In genomic region chr19:5093481-5094242, GRCm38 (mm10) we compare ENCODE assay signal across 12 mouse cellular contexts. TPM values are rescaled to one million over a fixed set of nuclear protein-coding genes. Genes with fewer than 3 reads are reported as not detected.
DNase-seq lines count a peak whose midpoint lies in the region; ATAC-seq and TF ChIP-seq lines count a peak whose summit lies in the region.
"Had no signal": no experiment of that assay in that cellular context is flagged by ENCODE, and none has a peak within 500 bp of the region (broad histone marks: within the 10 kb centered on the region; RNA-seq: fewer than 3 reads in every experiment).

No protein-coding gene starts in this region.

- WGBS in heart, embryonic 13.5 days, result 70% methylated on average over 12 of the region's 12 CpGs
- 71% methylated on average over 12 of the region's 12 CpGs for WGBS in heart, adult 2 months
- WGBS in forebrain, embryonic 12.5 days, result 73% methylated on average over 12 of the region's 12 CpGs
- WGBS in midbrain, embryonic 10.5 days, result 73% methylated on average over 12 of the region's 12 CpGs

- no peak for TF ChIP-seq POLR2A in heart, adult 2 months (IDR thresholded peaks at IDR 0.05; ENCODE audit: insufficient read depth, low read depth, low read length)

- DNase-seq in heart, adult 2 months, result no peak
- DNase-seq in cerebellum, adult 9-10 months, result peak; percentile 73
- DNase-seq in midbrain, embryonic 10.5 days (ENCODE audit: low spot score), result no peak
- no peak for DNase-seq in retina, embryonic 14.5 days (ENCODE audit: low spot score)
- no peak for DNase-seq in left cerebral cortex, adult 9 months (ENCODE audit: low spot score in 2 of 2)
- DNase-seq in left cerebral cortex, adult 11 months (ENCODE audit: low spot score), result no peak

- intact Hi-C loops in heart, adult 2 months (cut with DNase I), result loop anchor here (1.0 kb wide), 1 partner anchor 46 kb away; no protein-coding TSS in a partner anchor

- no peak overlapping the region for H3K4me3 ChIP-seq in heart, embryonic 13.5 days
- H3K4me3 ChIP-seq in heart, adult 2 months, result no peak overlapping the region
- H3K4me3 ChIP-seq in forebrain, embryonic 12.5 days (replicated peaks), result peak overlapping the region; percentile 79
- peak overlapping the region; percentile 80 for H3K4me3 ChIP-seq in midbrain, embryonic 10.5 days

- no peak for TF ChIP-seq EP300 in heart, adult 2 months (IDR thresholded peaks at IDR 0.05; ENCODE audit: insufficient read depth, low read depth, low read length)

- ATAC-seq in heart, embryonic 13.5 days (ENCODE audit: extremely low read depth, insufficient number of reproducible peaks, low FRiP score, low TSS enrichment), result no peak; the same call in 1 of the 2 replicates
- peak; percentile 0; the same call in 1 of the 2 replicates for ATAC-seq in forebrain, embryonic 12.5 days (ENCODE audit: low FRiP score)

- peaks cover 59% of the 10 kb centered on the region for H3K4me1 ChIP-seq in heart, embryonic 13.5 days
- H3K4me1 ChIP-seq in heart, adult 2 months (ENCODE audit: control insufficient read depth, insufficient read depth, low read length), result peaks cover 4% of the 10 kb centered on the region
- peaks cover 66% of the 10 kb centered on the region for H3K4me1 ChIP-seq in forebrain, embryonic 12.5 days
- peaks cover 66% of the 10 kb centered on the region for H3K4me1 ChIP-seq in midbrain, embryonic 10.5 days

- H3K36me3 ChIP-seq in heart, embryonic 13.5 days, result peaks cover 42% of the 10 kb centered on the region
- no peaks in the 10 kb centered on the region for H3K36me3 ChIP-seq in heart, adult 2 months (ENCODE audit: control insufficient read depth, insufficient read depth, low read length)
- H3K36me3 ChIP-seq in forebrain, embryonic 12.5 days (replicated peaks), result peaks cover 42% of the 10 kb centered on the region
- H3K36me3 ChIP-seq in midbrain, embryonic 10.5 days, result peaks cover 42% of the 10 kb centered on the region

- peaks cover 15% of the 10 kb centered on the region; the same call in 1 of the 2 replicates for H3K27me3 ChIP-seq in heart, embryonic 13.5 days (replicated peaks)
- no peaks in the 10 kb centered on the region for H3K27me3 ChIP-seq in heart, adult 2 months (ENCODE audit: control insufficient read depth, insufficient read depth, low read length)
- no peaks in the 10 kb centered on the region for H3K27me3 ChIP-seq in forebrain, embryonic 12.5 days
- H3K27me3 ChIP-seq in midbrain, embryonic 10.5 days (ENCODE audit: low read depth, poor library complexity, severe bottlenecking), result peaks cover 13% of the 10 kb centered on the region; the same call in 1 of the 2 replicates
- H3K27me3 ChIP-seq: CH12.LX had no signal

- no peak for TF ChIP-seq CTCF in heart, adult 2 months (IDR thresholded peaks at IDR 0.05)

- no peaks in the 10 kb centered on the region for H3K79me2 ChIP-seq in heart, adult 2 months (replicated peaks; ENCODE audit: control insufficient read depth, insufficient read depth, low read length)

- no peak overlapping the region for H3K27ac ChIP-seq in heart, embryonic 13.5 days (replicated peaks)
- no peak overlapping the region for H3K27ac ChIP-seq in heart, adult 2 months
- H3K27ac ChIP-seq in forebrain, embryonic 12.5 days, result peak overlapping the region; percentile 66
- H3K27ac ChIP-seq in midbrain, embryonic 10.5 days (replicated peaks), result peak overlapping the region; percentile 46
- H3K27ac ChIP-seq: stomach, postnatal 0 days had no signal

- no peak overlapping the region for H3K4me2 ChIP-seq in heart, embryonic 13.5 days
- peak overlapping the region; percentile 96 for H3K4me2 ChIP-seq in forebrain, embryonic 12.5 days
- H3K4me2 ChIP-seq: lung, embryonic 14.5 days had no signal

- H3K9ac ChIP-seq in heart, embryonic 13.5 days, result peak overlapping the region; percentile 17; the same call in 1 of the 2 replicates
- no peak overlapping the region for H3K9ac ChIP-seq in heart, adult 2 months (ENCODE audit: low read depth, low read length)
- peak overlapping the region; percentile 48; the same call in 1 of the 2 replicates for H3K9ac ChIP-seq in forebrain, embryonic 12.5 days
- H3K9ac ChIP-seq: lung, embryonic 14.5 days had no signal

- H3K9me3 ChIP-seq in heart, embryonic 13.5 days, result no peaks in the 10 kb centered on the region
- H3K9me3 ChIP-seq in forebrain, embryonic 12.5 days, result no peaks in the 10 kb centered on the region
- H3K9me3 ChIP-seq in midbrain, embryonic 10.5 days (replicated peaks), result no peaks in the 10 kb centered on the region

RNA-seq across cellular contexts. Expression of gene Cnih2, which starts 4.7 kb away (rescaled TPM):
- polyA plus RNA-seq in heart, embryonic 13.5 days (2015; fragmentation: Nextera tagmentation; extraction: Ambion mirVana), result 4.6 and 5.8 TPM in 2 replicates
- total RNA-seq in heart, adult 2 months (2021), result not detected
- polyA plus RNA-seq in heart, adult 2 months (2012; rRNA removed), result 0.53 and 0.70 TPM in 2 replicates
- 168 and 180 TPM in 2 replicates for polyA plus RNA-seq in forebrain, embryonic 12.5 days (2016; fragmentation: Nextera tagmentation; extraction: Ambion mirVana)
- 42.2 and 72.4 TPM in 2 replicates for polyA plus RNA-seq in midbrain, embryonic 10.5 days (2016; fragmentation: Nextera tagmentation; extraction: Ambion mirVana)

RNA-seq across cellular contexts. Expression of gene Yif1a, which starts 5.3 kb away (rescaled TPM):
- polyA plus RNA-seq in heart, embryonic 13.5 days (2015; fragmentation: Nextera tagmentation; extraction: Ambion mirVana), result 84.3 and 94.6 TPM in 2 replicates
- 100 to 1,000 TPM in 1 of 2 experiments, 10 to 100 TPM in 1; 90.8 to 108 TPM for total RNA-seq in heart, adult 2 months (2021)
- 242 and 247 TPM in 2 replicates for polyA plus RNA-seq in heart, adult 2 months (2012; rRNA removed)
- polyA plus RNA-seq in forebrain, embryonic 12.5 days (2016; fragmentation: Nextera tagmentation; extraction: Ambion mirVana), result 54.4 and 56.4 TPM in 2 replicates
- 85.1 and 90.7 TPM in 2 replicates for polyA plus RNA-seq in midbrain, embryonic 10.5 days (2016; fragmentation: Nextera tagmentation; extraction: Ambion mirVana)

RNA-seq across cellular contexts. Expression of gene Tmem151a, which starts 8.3 kb away (rescaled TPM):
- polyA plus RNA-seq in heart, embryonic 13.5 days (2015; fragmentation: Nextera tagmentation; extraction: Ambion mirVana), result 3.5 and 4.8 TPM in 2 replicates
- 1 to 10 TPM; 2.6 to 2.8 TPM for total RNA-seq in heart, adult 2 months (2021)
- polyA plus RNA-seq in heart, adult 2 months (2012; rRNA removed), result 1.9 and 3.3 TPM in 2 replicates
- polyA plus RNA-seq in forebrain, embryonic 12.5 days (2016; fragmentation: Nextera tagmentation; extraction: Ambion mirVana), result 1.7 and 2.0 TPM in 2 replicates
- 0.97 and 1.0 TPM in 2 replicates for polyA plus RNA-seq in midbrain, embryonic 10.5 days (2016; fragmentation: Nextera tagmentation; extraction: Ambion mirVana)
- total RNA-seq: CH12.LX; hematopoietic stem cell, adult 5-6 weeks had no signal

RNA-seq across cellular contexts. Expression of gene Rab1b, which starts 13.2 kb away (rescaled TPM):
- 220 TPM in 2 replicates for polyA plus RNA-seq in heart, embryonic 13.5 days (2015; fragmentation: Nextera tagmentation; extraction: Ambion mirVana)
- 100 to 1,000 TPM; 173 to 195 TPM for total RNA-seq in heart, adult 2 months (2021)
- polyA plus RNA-seq in heart, adult 2 months (2012; rRNA removed), result 221 and 231 TPM in 2 replicates
- polyA plus RNA-seq in forebrain, embryonic 12.5 days (2016; fragmentation: Nextera tagmentation; extraction: Ambion mirVana), result 232 and 237 TPM in 2 replicates
- 267 and 280 TPM in 2 replicates for polyA plus RNA-seq in midbrain, embryonic 10.5 days (2016; fragmentation: Nextera tagmentation; extraction: Ambion mirVana)

RNA-seq across cellular contexts. Expression of gene Klc2, which starts 24.7 kb away (rescaled TPM):
- 18.4 and 22.3 TPM in 2 replicates for polyA plus RNA-seq in heart, embryonic 13.5 days (2015; fragmentation: Nextera tagmentation; extraction: Ambion mirVana)
- 10 to 100 TPM; 49.0 to 50.6 TPM for total RNA-seq in heart, adult 2 months (2021)
- 56.7 and 57.4 TPM in 2 replicates for polyA plus RNA-seq in heart, adult 2 months (2012; rRNA removed)
- 45.8 and 46.0 TPM in 2 replicates for polyA plus RNA-seq in forebrain, embryonic 12.5 days (2016; fragmentation: Nextera tagmentation; extraction: Ambion mirVana)
- polyA plus RNA-seq in midbrain, embryonic 10.5 days (2016; fragmentation: Nextera tagmentation; extraction: Ambion mirVana), result 31.1 and 40.7 TPM in 2 replicates

Comparison
In these comparisons a context has a peak if more than half of its experiments do, and no peak if none do; other contexts are left out.
1. H3K27ac ChIP-seq: peak in forebrain, embryonic 12.5 days (single experiment) and midbrain, embryonic 10.5 days (single experiment); none in heart, embryonic 13.5 days (single experiment) and heart, adult 2 months (single experiment).
2. H3K4me3 ChIP-seq: peak in forebrain, embryonic 12.5 days (single experiment) and midbrain, embryonic 10.5 days (single experiment); none in heart, embryonic 13.5 days (single experiment) and heart, adult 2 months (single experiment).